Mouse (Mus musculus) naive thymus-derived CD4-positive, alpha-beta T cell, adult 5 months (primary cell): ENCODE measurements around the gene Fuk. TPM values are rescaled to one million over a fixed set of nuclear protein-coding genes. Genes with fewer than 3 reads are reported as not detected.

Source experiments
- polyA plus RNA-seq: library from polyadenylated mRNA; unstranded; fragments of 100-300 nt; shearing (Covaris generic); gene quantifications from one replicate; pipeline ENCODE4 v1.2.1, GENCODE M21; 2017

The Fuk gene
- 8.1 TPM for polyA plus RNA-seq

GRCm38 (mm10) chr8:110901839-110902578, at the start of gene Fuk:
Fuk (minus strand) TSS chr8:110902488.

GRCm38 (mm10) chr8:110919341-110920031, 17.2 kb upstream of the Fuk start, which contains the start of gene St3gal2:
St3gal2 (plus strand) TSS chr8:110919922.

GRCm38 (mm10) chr8:110846405-110847170, 55.7 kb downstream of the Fuk start, which contains the start of the genes Cog4 and Sf3b3:
Cog4 (plus strand) TSS chr8:110846600.
Sf3b3 (minus strand) TSS chr8:110846787.

Other genes with a start within 250 kb of the Fuk start
- gene Mtss1l, start 181.0 kb downstream of the Fuk start, polyA plus RNA-seq: not detected
- gene Il34, start 96.6 kb downstream of the Fuk start, polyA plus RNA-seq: not detected
- 52.9 TPM for gene Cog4, start 55.9 kb downstream of the Fuk start, polyA plus RNA-seq
- 203 TPM for gene Sf3b3, start 55.7 kb downstream of the Fuk start, polyA plus RNA-seq
- 7.7 TPM for gene St3gal2, start 17.4 kb upstream of the Fuk start, polyA plus RNA-seq
- gene Ddx19a, start 95.3 kb upstream of the Fuk start, polyA plus RNA-seq: 21.2 TPM
- 17.4 TPM for gene Ddx19b, start 129.3 kb upstream of the Fuk start, polyA plus RNA-seq
- gene Aars, start 130.7 kb upstream of the Fuk start, polyA plus RNA-seq: 38.1 TPM
- gene Exosc6, start 153.9 kb upstream of the Fuk start, polyA plus RNA-seq: 48.9 TPM
- not detected for gene Clec18a, start 189.9 kb upstream of the Fuk start, polyA plus RNA-seq
- gene Pdpr, start 192.1 kb upstream of the Fuk start, polyA plus RNA-seq: 17.2 TPM